Mouse (Mus musculus): ENCODE measurements at regions not wholly inside any gene's neighbourhood (a gene's known extent, or its start where the extent isn't known, plus 50 kb on each side); places are given as distances from the start of the nearest gene placed in this dataset.

GRCm38 (mm10) chr9:23035306-23035705 lies 187.6 kb upstream of the Bmper start:
- Histone ChIP-seq H3K36me3 (ENCODE audit: control insufficient read depth, insufficient read depth) (no peaks in the 10 kb centered on the region), H3K27ac (ENCODE audit: low read length) (no peak overlapping the region), H3K4me3 (ENCODE audit: low read depth, low read length) (no peak overlapping the region), H3K9me3 (replicated peaks; ENCODE audit: control insufficient read depth, low read length) (no peaks in the 10 kb centered on the region), H3K4me2 (ENCODE audit: low read depth, low read length) (no peak overlapping the region), H3K4me1 (ENCODE audit: control insufficient read depth, low read depth, low read length) (no peaks in the 10 kb centered on the region), H3K9ac (ENCODE audit: low read depth, low read length) (no peak overlapping the region), H3K27me3 (ENCODE audit: control insufficient read depth, insufficient read depth, low read depth, low read length) (peaks cover 14% of the 10 kb centered on the region)
- 6% methylated on average over 6 of the region's 6 CpGs for whole genome bisulfite sequencing (ENCODE audit: insufficient replicate concordance)
- ATAC-seq (ENCODE audit: low read depth), result no peak

GRCm38 (mm10) chr9:23035901-23036610 lies 186.8 kb upstream of the Bmper start:
- Histone ChIP-seq H3K27me3 (ENCODE audit: control insufficient read depth, insufficient read depth, low read depth, low read length) (peaks cover 14% of the 10 kb centered on the region), H3K4me2 (ENCODE audit: low read depth, low read length) (no peak overlapping the region), H3K4me3 (ENCODE audit: low read depth, low read length) (no peak overlapping the region)

GRCm38 (mm10) chr9:23037513-23037914 lies 185.4 kb upstream of the Bmper start:
- peaks cover 14% of the 10 kb centered on the region for H3K27me3 ChIP-seq (ENCODE audit: control insufficient read depth, insufficient read depth, low read depth, low read length)
- ATAC-seq (ENCODE audit: low read depth), result no peak

More at GRCm38 (mm10) chr9:23035901-23036610, 186.8 kb upstream of the Bmper start:
- no peak for ATAC-seq (ENCODE audit: low read depth)
- WGBS (ENCODE audit: insufficient replicate concordance), result 2% methylated on average over 16 of the region's 16 CpGs
- Histone ChIP-seq H3K9me3 (replicated peaks; ENCODE audit: control insufficient read depth, low read length) (no peaks in the 10 kb centered on the region), H3K36me3 (ENCODE audit: control insufficient read depth, insufficient read depth) (no peaks in the 10 kb centered on the region), H3K27ac (ENCODE audit: low read length) (no peak overlapping the region), H3K9ac (ENCODE audit: low read depth, low read length) (no peak overlapping the region), H3K4me1 (ENCODE audit: control insufficient read depth, low read depth, low read length) (no peaks in the 10 kb centered on the region)

GRCm38 (mm10) chr9:23039588-23039987 lies 183.3 kb upstream of the Bmper start:
- Histone ChIP-seq H3K4me1 (ENCODE audit: control insufficient read depth, low read depth, low read length) (no peaks in the 10 kb centered on the region), H3K4me2 (ENCODE audit: low read depth, low read length) (no peak overlapping the region), H3K27ac (ENCODE audit: low read length) (no peak overlapping the region), H3K27me3 (ENCODE audit: control insufficient read depth, insufficient read depth, low read depth, low read length) (peaks cover 14% of the 10 kb centered on the region), H3K9ac (ENCODE audit: low read depth, low read length) (no peak overlapping the region), H3K4me3 (ENCODE audit: low read depth, low read length) (no peak overlapping the region), H3K36me3 (ENCODE audit: control insufficient read depth, insufficient read depth) (no peaks in the 10 kb centered on the region), H3K9me3 (replicated peaks; ENCODE audit: control insufficient read depth, low read length) (no peaks in the 10 kb centered on the region)
- ATAC-seq (ENCODE audit: low read depth), result no peak
- 58% methylated on average over 6 of the region's 6 CpGs for WGBS (ENCODE audit: insufficient replicate concordance)

More at GRCm38 (mm10) chr9:23037513-23037914, 185.4 kb upstream of the Bmper start:
- Histone ChIP-seq H3K9ac (ENCODE audit: low read depth, low read length) (no peak overlapping the region), H3K4me2 (ENCODE audit: low read depth, low read length) (no peak overlapping the region), H3K36me3 (ENCODE audit: control insufficient read depth, insufficient read depth) (no peaks in the 10 kb centered on the region), H3K4me3 (ENCODE audit: low read depth, low read length) (no peak overlapping the region), H3K27ac (ENCODE audit: low read length) (no peak overlapping the region), H3K4me1 (ENCODE audit: control insufficient read depth, low read depth, low read length) (no peaks in the 10 kb centered on the region), H3K9me3 (replicated peaks; ENCODE audit: control insufficient read depth, low read length) (no peaks in the 10 kb centered on the region)
- WGBS (ENCODE audit: insufficient replicate concordance), result 58% methylated on average over 9 of the region's 9 CpGs

- Histone ChIP-seq H3K36me3 (ENCODE audit: control insufficient read depth, insufficient read depth) (no peaks in the 10 kb centered on the region), H3K4me2 (ENCODE audit: low read depth, low read length) (no peak overlapping the region)
- 40% methylated on average over 5 of the region's 5 CpGs for WGBS (ENCODE audit: insufficient replicate concordance)
Observed at GRCm38 (mm10) chr9:23041025-23041424, 181.9 kb upstream of the Bmper start.

GRCm38 (mm10) chr9:23041537-23042472 lies 181.1 kb upstream of the Bmper start:
- H3K4me2 ChIP-seq (ENCODE audit: low read depth, low read length), result no peak overlapping the region

More at GRCm38 (mm10) chr9:23041025-23041424, 181.9 kb upstream of the Bmper start:
- ATAC-seq (ENCODE audit: low read depth), result no peak
- Histone ChIP-seq H3K27me3 (ENCODE audit: control insufficient read depth, insufficient read depth, low read depth, low read length) (peaks cover 7% of the 10 kb centered on the region; the same call in 1 of the 2 replicates), H3K4me3 (ENCODE audit: low read depth, low read length) (no peak overlapping the region), H3K27ac (ENCODE audit: low read length) (no peak overlapping the region), H3K4me1 (ENCODE audit: control insufficient read depth, low read depth, low read length) (no peaks in the 10 kb centered on the region), H3K9me3 (replicated peaks; ENCODE audit: control insufficient read depth, low read length) (no peaks in the 10 kb centered on the region), H3K9ac (ENCODE audit: low read depth, low read length) (no peak overlapping the region)

GRCm38 (mm10) chr9:23043006-23043405 lies 179.9 kb upstream of the Bmper start:
- Histone ChIP-seq H3K36me3 (ENCODE audit: control insufficient read depth, insufficient read depth) (no peaks in the 10 kb centered on the region), H3K4me2 (ENCODE audit: low read depth, low read length) (no peak overlapping the region), H3K9me3 (replicated peaks; ENCODE audit: control insufficient read depth, low read length) (no peaks in the 10 kb centered on the region), H3K4me3 (ENCODE audit: low read depth, low read length) (no peak overlapping the region), H3K9ac (ENCODE audit: low read depth, low read length) (no peak overlapping the region), H3K4me1 (ENCODE audit: control insufficient read depth, low read depth, low read length) (no peaks in the 10 kb centered on the region), H3K27ac (ENCODE audit: low read length) (no peak overlapping the region), H3K27me3 (ENCODE audit: control insufficient read depth, insufficient read depth, low read depth, low read length) (no peaks in the 10 kb centered on the region)
- WGBS (ENCODE audit: insufficient replicate concordance), result 22% methylated on average over 4 of the region's 4 CpGs
- ATAC-seq (ENCODE audit: low read depth), result no peak

More at GRCm38 (mm10) chr9:23041537-23042472, 181.1 kb upstream of the Bmper start:
- Histone ChIP-seq H3K9me3 (replicated peaks; ENCODE audit: control insufficient read depth, low read length) (no peaks in the 10 kb centered on the region), H3K4me1 (ENCODE audit: control insufficient read depth, low read depth, low read length) (no peaks in the 10 kb centered on the region), H3K4me3 (ENCODE audit: low read depth, low read length) (no peak overlapping the region), H3K27ac (ENCODE audit: low read length) (no peak overlapping the region), H3K36me3 (ENCODE audit: control insufficient read depth, insufficient read depth) (no peaks in the 10 kb centered on the region), H3K27me3 (ENCODE audit: control insufficient read depth, insufficient read depth, low read depth, low read length) (no peaks in the 10 kb centered on the region; the same call in 1 of the 2 replicates), H3K9ac (ENCODE audit: low read depth, low read length) (no peak overlapping the region)
- 53% methylated on average over 22 of the region's 22 CpGs for WGBS (ENCODE audit: insufficient replicate concordance)
- no peak for ATAC-seq (ENCODE audit: low read depth)

GRCm38 (mm10) chr9:23045486-23045885 lies 177.4 kb upstream of the Bmper start:
- Histone ChIP-seq H3K36me3 (ENCODE audit: control insufficient read depth, insufficient read depth) (no peaks in the 10 kb centered on the region), H3K9me3 (replicated peaks; ENCODE audit: control insufficient read depth, low read length) (no peaks in the 10 kb centered on the region), H3K27ac (ENCODE audit: low read length) (no peak overlapping the region), H3K4me2 (ENCODE audit: low read depth, low read length) (no peak overlapping the region), H3K4me1 (ENCODE audit: control insufficient read depth, low read depth, low read length) (no peaks in the 10 kb centered on the region), H3K27me3 (ENCODE audit: control insufficient read depth, insufficient read depth, low read depth, low read length) (no peaks in the 10 kb centered on the region), H3K9ac (ENCODE audit: low read depth, low read length) (no peak overlapping the region), H3K4me3 (ENCODE audit: low read depth, low read length) (no peak overlapping the region)
- WGBS (ENCODE audit: insufficient replicate concordance), result 26% methylated on average over 2 of the region's 2 CpGs
- ATAC-seq (ENCODE audit: low read depth), result no peak

GRCm38 (mm10) chr9:23050751-23051150 lies 172.1 kb upstream of the Bmper start:
- Histone ChIP-seq H3K4me1 (ENCODE audit: control insufficient read depth, low read depth, low read length) (no peaks in the 10 kb centered on the region), H3K9ac (ENCODE audit: low read depth, low read length) (no peak overlapping the region), H3K9me3 (replicated peaks; ENCODE audit: control insufficient read depth, low read length) (no peaks in the 10 kb centered on the region), H3K4me3 (ENCODE audit: low read depth, low read length) (no peak overlapping the region), H3K27me3 (ENCODE audit: control insufficient read depth, insufficient read depth, low read depth, low read length) (no peaks in the 10 kb centered on the region), H3K4me2 (ENCODE audit: low read depth, low read length) (no peak overlapping the region), H3K36me3 (ENCODE audit: control insufficient read depth, insufficient read depth) (no peaks in the 10 kb centered on the region), H3K27ac (ENCODE audit: low read length) (no peak overlapping the region)
- no peak for ATAC-seq (ENCODE audit: low read depth)
- 41% methylated on average over 2 of the region's 2 CpGs for WGBS (ENCODE audit: insufficient replicate concordance)

All from liver, embryonic 16.5 days (tissue).